Mouse (Mus musculus) spleen, postnatal 14 days (tissue): ENCODE results near the gene Adprh.
"Not testable (repeated sequence)": the region's sequence is repeated elsewhere in the genome, so short reads cannot be mapped to it uniquely, and the experiment has no call there.

ENCODE experiments used
- DNase-seq, 2 experiments: peaks; one replicate each; pipeline ENCODE4 v3.0.0; 2021 to 2022; ENCODE audit warnings: low spot score in 2 of 2

Adprh gene

GRCm38 (mm10) chr16:38467091-38467916, 14.8 kb upstream of the Adprh start:
- DNase-seq, result no peak

DNA sequence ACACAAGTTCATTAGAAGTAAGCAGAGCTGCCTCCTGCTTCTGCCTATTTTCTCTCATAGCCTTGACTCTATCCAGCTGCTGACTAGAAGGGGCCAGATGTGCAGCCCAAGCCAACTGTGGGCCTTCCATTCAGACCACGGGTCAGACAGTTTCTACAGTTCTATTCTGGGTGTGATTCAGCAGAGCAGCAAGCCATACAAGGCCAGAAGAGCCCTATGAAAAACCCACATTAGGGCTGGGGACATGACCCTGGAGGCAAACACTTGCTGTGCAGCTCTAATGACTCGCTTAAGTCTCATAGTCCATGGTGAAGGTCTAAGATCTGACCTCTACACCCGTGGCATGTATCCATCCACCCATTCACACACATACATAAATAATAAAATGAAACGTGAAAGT, 13.6 kb upstream of the Adprh start:
- no peak for DNase-seq

- no peak for DNase-seq
Measured at GRCm38 (mm10) chr16:38463305-38463704, 10.8 kb upstream of the Adprh start.

DNA sequence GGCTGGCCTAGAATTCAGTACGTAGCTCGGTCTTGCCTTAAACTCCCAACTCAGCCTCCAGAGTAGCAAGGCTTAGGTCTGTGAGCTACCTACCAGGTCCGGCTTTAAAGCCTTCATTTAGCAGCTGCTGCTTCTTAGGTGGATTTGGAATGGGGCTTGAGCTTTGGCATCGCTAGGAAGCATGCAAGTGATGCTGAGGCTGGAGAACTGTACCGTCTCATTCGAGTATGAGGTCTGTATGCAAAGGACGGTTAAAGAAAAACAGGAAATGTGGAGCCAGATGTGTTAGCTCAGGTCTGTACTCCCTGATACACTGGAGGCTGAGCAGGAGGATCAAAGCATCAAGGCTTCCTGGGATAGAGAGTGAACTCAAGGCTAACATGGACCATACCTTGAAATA, 9.7 kb upstream of the Adprh start:
- DNase-seq, result no peak

GRCm38 (mm10) chr16:38461749-38462148, 9.2 kb upstream of the Adprh start:
- no peak for DNase-seq

DNA sequence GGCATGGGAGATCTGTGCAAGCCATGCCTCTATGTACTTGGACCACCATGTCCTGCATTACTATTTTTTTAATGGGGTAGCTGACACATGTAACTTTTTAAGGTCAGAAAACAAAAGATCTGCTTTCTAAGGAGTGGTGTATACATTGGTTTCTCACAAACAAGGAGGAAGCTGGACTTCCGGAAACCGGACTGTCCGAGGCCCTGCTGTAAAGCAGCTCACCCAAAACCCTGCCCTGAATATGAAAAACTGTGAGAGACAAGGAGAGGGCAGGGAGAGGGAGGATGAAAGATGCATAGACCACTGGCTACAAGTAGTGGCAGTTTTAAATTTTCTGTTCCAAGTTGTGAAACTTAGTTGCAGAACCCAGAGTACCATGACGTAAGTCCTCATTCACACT, 7.5 kb upstream of the Adprh start:
- no peak for DNase-seq

- no peak for DNase-seq
Measured at GRCm38 (mm10) chr16:38458600-38459280, 6.2 kb upstream of the Adprh start.

DNA sequence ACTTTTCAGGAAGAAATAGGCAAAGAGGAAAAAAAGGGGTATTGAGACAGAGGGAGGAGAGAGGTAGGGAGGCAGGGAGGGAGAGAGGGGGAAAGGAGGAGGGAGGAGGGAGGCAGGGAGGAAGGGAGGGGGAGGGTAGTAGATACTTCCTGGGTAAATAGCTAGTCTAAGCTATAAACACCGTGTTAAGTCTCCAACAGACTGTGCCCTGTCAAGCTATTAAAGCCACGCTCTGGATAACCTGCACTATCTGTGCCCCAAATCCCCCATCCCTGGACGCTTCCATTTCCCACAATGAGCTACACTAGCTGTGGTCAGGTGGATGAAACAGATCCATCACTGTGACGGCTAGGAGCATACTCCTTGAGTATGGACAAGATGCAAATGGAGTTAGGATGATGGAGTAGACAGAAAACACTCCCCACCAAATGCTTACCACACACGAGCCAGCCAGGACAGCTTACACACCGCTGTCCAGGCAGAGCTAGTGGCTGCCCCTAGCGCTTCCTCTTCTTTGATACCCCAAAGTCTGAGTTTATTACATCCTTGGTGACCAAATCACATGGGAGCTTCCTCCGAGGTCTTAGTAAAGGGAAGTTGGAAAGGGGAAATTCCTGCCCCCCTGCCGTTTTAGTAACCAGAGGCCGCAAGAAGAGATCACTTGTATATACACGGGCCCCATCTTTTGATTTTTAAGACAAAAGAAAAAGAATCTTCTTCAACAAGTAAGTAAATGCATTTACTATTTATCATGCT, 4.5 kb upstream of the Adprh start:
- DNase-seq, result no peak

DNA sequence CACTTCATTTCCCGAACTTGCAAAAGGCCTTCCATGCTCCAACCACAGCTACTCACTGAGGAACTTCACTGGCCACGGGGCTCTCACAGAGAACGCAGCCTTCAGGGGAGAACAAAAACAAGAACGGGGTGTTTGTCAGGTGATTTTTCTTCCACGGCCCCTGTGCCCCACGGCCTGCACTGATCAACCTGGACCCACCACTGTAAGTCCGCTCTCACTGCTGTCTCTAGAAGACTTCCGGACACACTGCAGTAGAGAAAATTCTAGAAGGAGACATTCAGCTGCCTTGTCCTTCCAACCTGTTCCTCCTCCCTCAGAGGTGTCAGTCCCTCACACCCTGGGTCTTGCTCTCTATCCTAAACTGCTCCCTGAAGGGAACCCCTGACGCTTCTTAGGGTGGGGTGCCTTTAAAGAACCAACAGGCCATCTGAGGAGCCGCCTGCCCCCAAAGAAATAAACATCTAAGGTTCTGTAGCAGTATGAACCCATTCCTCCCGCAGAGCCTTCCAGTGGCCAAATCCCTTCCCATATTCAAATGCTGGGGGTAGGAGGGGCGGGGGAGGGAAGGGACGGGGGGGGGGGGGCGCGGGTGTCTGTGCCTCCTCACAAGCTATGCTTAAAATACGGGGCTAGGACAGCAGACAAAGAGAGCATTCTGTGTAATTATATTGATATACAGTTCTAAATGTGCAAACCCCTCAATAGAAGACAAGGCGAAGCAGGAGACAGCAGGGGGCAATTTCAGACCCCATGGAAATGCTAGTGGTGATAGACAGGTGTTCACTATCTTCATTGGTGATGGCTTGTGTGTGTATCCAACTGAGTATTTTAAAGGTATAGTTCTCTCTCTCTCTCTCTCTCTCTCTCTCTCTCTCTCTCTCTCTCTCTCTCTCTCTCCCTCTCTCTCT, 3.3 kb upstream of the Adprh start, which contains the start of gene Cd80:
Gene Cd80, plus strand, starts transcription at position 51 of the 908 bp plus-strand sequence.
- DNase-seq, result no peak

- DNase-seq, result no peak
Measured at GRCm38 (mm10) chr16:38454533-38455254, 2.2 kb upstream of the Adprh start.

DNA sequence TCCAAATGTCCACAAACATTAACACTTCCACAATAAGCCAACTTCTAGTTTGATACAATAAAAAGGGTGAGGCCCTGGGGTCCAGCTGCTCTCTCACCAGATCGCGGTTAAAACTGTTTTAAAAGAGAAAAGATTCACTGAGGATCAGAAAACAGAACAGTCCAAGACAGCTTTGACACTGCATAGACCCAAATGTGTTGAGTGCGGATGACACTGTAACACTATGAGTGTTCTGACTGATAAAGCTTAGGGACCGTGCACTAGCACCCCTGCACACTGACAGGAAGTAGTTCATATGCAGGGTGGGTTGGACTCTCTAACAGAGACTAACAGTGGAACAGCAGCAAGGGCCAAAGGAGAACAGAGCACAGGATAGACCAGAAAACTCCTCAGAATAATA, 1.4 kb upstream of the Adprh start:
- DNase-seq, result no peak

GRCm38 (mm10) chr16:38453203-38453553, 675 bp upstream of the Adprh start:
- DNase-seq, result no peak

- DNase-seq, result no peak
Measured at GRCm38 (mm10) chr16:38451421-38452205, 890 bp downstream of the Adprh start.

DNA sequence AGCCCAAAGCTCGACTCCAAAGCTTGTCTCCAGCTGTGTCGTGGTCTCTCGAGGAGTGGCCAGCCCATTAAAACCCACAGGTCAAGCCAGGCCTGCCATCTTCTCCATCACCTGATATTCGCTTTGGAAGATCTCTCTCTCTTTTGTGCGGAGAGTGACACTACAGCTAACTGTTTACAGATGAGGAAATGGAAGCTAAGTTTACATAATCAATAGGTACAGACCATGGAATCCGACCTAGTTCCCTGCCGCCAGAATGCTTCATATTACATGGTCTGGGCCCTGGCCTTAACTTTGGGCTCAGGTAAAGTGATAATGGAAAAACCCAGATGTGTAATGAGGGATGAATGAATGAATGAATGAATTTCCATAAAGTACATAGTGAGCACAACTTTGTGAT, 1.8 kb downstream of the Adprh start:
- no peak for DNase-seq

DNA sequence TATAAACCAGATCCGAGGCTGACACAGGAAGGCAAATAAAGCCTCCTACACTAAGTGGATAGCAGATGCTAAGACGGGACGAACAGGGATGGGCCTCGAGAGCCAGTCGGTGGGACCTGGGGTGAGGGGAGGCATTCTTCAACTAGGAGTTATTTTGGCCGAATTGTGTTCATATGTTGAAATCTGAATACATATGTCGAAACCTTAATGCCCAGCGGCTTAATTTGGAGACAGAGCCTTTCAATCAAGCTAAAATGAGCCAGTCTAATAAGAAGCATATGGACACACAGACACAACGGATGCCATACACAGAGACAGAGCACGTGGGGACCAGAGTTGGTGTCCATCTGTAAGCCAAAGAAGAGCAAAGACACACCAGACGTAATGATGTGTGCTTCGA, 4.0 kb downstream of the Adprh start:
- no peak for DNase-seq

DNA sequence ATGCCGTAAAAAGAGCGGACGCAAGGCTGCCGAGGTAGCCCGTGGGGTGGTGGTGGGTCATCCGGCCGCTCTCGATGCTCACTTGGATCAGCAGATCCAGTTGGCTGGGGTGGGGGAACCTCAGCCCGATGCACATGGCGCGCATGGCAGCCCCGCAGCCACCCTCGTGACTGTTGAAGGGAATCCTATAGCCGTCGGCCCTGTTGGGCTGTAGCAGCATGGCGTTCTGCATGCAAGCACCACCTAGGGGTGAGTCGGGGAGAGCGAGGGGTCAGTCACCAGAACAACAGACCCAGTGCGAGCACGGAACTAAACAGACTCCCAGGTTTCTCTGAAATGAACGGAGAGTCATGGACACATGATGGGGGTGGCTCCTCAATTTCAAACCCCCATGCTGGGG, 5.1 kb downstream of the Adprh start:
- DNase-seq, result no peak

DNA sequence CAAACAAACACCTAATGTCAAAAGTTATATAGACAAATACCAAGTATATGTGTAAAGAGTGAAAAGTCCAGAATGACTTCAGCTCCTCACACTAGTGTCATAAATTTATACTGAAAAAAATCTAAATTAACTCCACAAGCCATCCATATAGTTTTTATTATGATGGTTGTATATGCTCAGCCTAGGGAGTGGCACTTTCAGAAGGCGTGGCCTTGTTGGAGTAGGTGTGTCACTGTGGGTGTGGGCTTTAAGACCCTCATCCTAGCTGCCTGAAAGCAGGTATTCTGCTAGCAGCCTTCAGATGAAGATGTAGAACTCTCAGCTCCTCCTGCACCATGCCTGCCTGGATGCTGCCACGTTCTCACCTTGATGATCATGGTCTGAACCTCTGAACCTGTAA, 6.4 kb downstream of the Adprh start:
- not testable (repeated sequence) for DNase-seq

DNA sequence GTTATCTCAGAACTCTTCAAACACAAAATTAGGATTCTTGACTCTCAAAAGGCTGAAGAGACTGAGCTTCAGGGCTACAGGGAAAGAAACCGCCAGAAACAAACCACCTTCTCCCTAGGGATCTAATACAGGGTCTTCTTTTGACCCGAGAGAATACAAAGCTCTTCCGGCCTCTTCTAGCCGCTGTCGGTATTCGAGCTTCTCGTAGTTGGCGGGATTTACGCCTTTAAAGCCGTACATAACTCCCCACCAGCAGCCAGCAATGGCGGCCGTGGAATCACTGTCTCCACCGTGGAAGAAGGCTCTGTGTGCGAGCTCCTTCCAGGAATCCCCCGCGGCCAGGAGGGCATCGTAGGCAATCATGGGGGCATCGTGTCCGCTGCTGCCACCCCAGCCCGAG, 6.9 kb downstream of the Adprh start:
- DNase-seq, result no peak

DNA sequence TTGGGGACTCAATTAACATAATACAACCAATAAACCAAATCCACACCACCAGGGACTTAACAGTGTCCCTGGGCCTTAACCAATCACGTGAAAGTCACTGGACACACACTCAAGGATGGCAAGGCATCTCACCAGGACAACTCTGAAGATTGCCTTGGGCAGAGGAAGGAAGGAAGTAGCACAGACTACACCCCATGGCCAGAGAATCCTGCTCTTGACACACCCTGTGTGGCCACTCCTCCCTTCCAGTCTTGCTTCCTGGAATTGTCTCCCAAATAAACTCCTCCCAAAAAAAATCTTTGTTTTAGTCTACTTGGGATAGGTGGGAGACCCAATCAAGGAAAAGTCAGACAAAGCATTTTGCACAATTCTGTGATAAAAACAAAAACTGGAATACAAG, 7.5 kb downstream of the Adprh start:
- DNase-seq, result no peak
